Mouse (Mus musculus) forebrain, embryonic 15.5 days (tissue): ENCODE measurements around the gene Mylpf. TPM values are rescaled to one million over a fixed set of nuclear protein-coding genes. Genes with fewer than 3 reads are reported as not detected.
"Not testable (repeated sequence)": the region's sequence is repeated elsewhere in the genome, so short reads cannot be mapped to it uniquely, and the experiment has no call there.

ENCODE experiments used
- ATAC-seq: fragments of 200-750 bp; cut with Nextera tagmentation; replicated peaks from 2 replicates; pipeline ENCODE4 v1.8.0; 2017; ENCODE audit warnings: mild to moderate bottlenecking, moderate TSS enrichment, moderate library complexity
- H3K27ac ChIP-seq: fragments of 300-500 bp; sonication (generic); replicated peaks from 2 replicates; pipeline ENCODE4 v1.5.1; 2015; ENCODE audit warnings: mild to moderate bottlenecking, inconsistent platforms
- H3K27me3 ChIP-seq: fragments of 300-500 bp; sonication (generic); 2 replicates; pipeline ENCODE4 v1.6.1; 2015; ENCODE audit warnings: inconsistent platforms
- H3K36me3 ChIP-seq: fragments of 300-500 bp; sonication (generic); 2 replicates; pipeline ENCODE4 v1.6.1; 2015; ENCODE audit warnings: mild to moderate bottlenecking, inconsistent platforms
- H3K4me1 ChIP-seq: fragments of 300-500 bp; sonication (generic); 2 replicates; pipeline ENCODE4 v1.6.1; 2015; ENCODE audit warnings: inconsistent platforms
- H3K4me2 ChIP-seq: fragments of 300-500 bp; sonication (generic); replicated peaks from 2 replicates; pipeline ENCODE4 v1.6.1; 2015; ENCODE audit warnings: mild to moderate bottlenecking, inconsistent platforms
- H3K4me3 ChIP-seq: fragments of 300-500 bp; sonication (generic); 2 replicates; pipeline ENCODE4 v1.5.1; 2015; ENCODE audit warnings: mild to moderate bottlenecking, inconsistent platforms
- H3K9ac ChIP-seq: fragments of 300-500 bp; sonication (generic); replicated peaks from 2 replicates; pipeline ENCODE4 v1.6.1; 2015; ENCODE audit warnings: mild to moderate bottlenecking, inconsistent platforms
- H3K9me3 ChIP-seq: fragments of 300-500 bp; sonication (generic); 2 replicates; pipeline ENCODE4 v1.6.1; 2016; ENCODE audit warnings: inconsistent platforms
- WGBS: fragments of 180-500 bp; shearing (Covaris S2); methylation state at CpG from one replicate; pipeline ENCODE4 v1.1.7; 2015; ENCODE audit warnings: mixed read lengths; 5-methylcytosine and 5-hydroxymethylcytosine counted together
- polyA plus RNA-seq: library from polyadenylated mRNA; unstranded; fragments of >200 nt; fragmentation: Nextera tagmentation; extraction: Ambion mirVana; gene quantifications from 2 replicates; pipeline ENCODE4 v1.2.1, GENCODE M21; 2015

Mylpf gene
- polyA plus RNA-seq = 6.1 and 6.3 TPM in 2 replicates

DNA sequence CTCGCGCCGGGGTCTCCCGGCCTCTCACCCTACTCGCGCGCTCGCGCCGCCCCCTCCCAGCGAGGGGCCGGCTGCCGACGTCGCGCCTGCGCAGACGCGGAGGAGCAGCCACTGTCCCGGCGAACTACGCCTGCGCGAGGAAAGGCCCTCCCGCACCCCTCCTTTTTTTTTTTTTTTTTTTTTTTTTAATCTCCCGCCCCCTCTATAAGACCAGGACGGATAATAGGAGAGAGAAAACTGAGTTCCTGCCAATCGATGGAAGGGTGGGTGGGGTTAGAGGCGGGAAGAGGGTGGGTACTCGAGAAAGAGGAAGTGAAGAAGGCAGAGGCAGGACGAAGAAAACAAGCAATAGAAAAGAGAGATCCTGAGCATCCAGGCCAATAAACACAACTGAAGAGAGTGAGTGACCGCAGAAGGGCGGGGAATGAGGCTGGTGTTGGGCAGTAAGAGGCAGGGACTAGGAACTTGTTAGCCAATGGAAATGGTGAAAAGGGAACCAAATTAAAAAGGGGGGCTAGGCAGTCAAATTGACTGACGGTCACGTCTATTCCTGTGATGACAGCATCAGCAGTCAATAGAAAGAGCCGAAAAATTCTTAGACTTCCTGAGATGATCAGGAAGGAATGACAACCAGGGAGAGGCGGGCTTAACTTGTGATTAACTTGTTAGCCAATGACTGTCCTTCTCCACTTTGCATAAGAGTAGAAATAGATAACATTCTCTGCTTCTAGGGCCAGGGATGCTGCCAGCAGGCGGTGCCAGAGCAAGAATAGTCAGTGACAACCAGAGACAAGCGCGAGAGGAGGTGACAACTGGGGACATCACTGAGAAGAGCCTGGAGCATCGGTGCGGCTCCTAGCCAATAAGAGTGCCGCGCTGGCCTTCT lies at the start of gene Mylpf:
Gene Mylpf, plus strand, starts transcription at position 338 of the 886 bp plus-strand sequence.
- peak within 1 kb of the TSS; percentile 97 for H3K4me3 ChIP-seq
- ATAC-seq = peak; percentile 97
- WGBS = 0% methylated on average over 19 of the region's 44 CpGs

DNA sequence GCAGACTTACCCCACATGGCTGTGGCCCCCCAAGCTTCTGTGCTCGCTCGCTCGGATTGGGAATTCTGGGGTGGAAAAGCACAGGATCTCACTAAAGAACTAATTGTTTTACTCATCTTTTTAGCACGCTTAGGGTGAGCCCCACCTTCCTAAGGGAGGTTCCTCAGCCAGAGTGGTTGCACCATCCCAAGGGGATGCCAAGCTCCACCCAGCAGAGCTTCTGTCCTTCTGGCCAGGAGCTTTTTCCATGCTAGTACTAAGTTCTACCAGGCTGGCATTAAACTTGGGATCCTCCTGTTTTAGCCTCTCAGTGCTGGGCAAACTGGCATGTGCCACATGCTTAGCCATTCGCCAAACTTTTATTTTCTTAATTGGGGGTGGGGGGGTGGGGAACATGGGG lies 46.1 kb upstream of the Mylpf start:
- Histone ChIP-seq H3K9me3 (no peaks in the 10 kb centered on the region), H3K4me3 (no peak overlapping the region), H3K4me2 (no peak overlapping the region), H3K27me3 (no peaks in the 10 kb centered on the region), H3K4me1 (no peaks in the 10 kb centered on the region), H3K36me3 (no peaks in the 10 kb centered on the region), H3K27ac (no peak overlapping the region), H3K9ac (no peak overlapping the region)
- WGBS = 83% methylated on average over 5 of the region's 5 CpGs
- no peak for ATAC-seq

More for the DNA sequence above, at the start of gene Mylpf:
- Histone ChIP-seq H3K27ac (peak within 1 kb of the TSS; percentile 91), H3K9ac (peak within 1 kb of the TSS; percentile 90), H3K36me3 (peaks cover 7% of the 10 kb centered on the region; the same call in 1 of the 2 replicates), H3K4me1 (peaks cover 40% of the 10 kb centered on the region), H3K9me3 (no peaks in the 10 kb centered on the region), H3K27me3 (no peaks in the 10 kb centered on the region), H3K4me2 (peak within 1 kb of the TSS; percentile 96)

DNA sequence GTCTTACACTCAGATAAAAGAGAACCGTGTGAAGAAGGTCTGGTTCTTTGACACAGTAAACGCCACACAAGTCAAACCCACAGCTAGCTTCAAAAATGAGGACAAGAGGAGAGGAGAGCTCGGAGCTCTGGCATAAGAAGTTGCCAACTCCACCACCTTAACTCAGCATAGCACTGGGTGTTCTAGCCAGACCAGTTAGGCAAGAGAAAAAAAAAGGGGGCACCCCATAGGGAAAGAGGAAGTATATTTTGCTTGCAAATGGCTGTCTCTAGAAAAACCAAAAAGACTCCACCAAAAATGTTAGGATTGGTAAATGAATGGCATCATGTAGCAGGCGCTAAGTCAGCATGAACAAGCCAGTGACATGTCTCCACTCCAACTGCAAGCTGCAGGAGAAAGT lies 44.7 kb upstream of the Mylpf start:
- no peak for ATAC-seq
- 83% methylated on average over 4 of the region's 4 CpGs for WGBS
- Histone ChIP-seq H3K27ac (no peak overlapping the region), H3K9ac (no peak overlapping the region), H3K27me3 (no peaks in the 10 kb centered on the region), H3K4me2 (no peak overlapping the region), H3K4me3 (no peak overlapping the region), H3K4me1 (no peaks in the 10 kb centered on the region), H3K9me3 (no peaks in the 10 kb centered on the region), H3K36me3 (no peaks in the 10 kb centered on the region)

DNA sequence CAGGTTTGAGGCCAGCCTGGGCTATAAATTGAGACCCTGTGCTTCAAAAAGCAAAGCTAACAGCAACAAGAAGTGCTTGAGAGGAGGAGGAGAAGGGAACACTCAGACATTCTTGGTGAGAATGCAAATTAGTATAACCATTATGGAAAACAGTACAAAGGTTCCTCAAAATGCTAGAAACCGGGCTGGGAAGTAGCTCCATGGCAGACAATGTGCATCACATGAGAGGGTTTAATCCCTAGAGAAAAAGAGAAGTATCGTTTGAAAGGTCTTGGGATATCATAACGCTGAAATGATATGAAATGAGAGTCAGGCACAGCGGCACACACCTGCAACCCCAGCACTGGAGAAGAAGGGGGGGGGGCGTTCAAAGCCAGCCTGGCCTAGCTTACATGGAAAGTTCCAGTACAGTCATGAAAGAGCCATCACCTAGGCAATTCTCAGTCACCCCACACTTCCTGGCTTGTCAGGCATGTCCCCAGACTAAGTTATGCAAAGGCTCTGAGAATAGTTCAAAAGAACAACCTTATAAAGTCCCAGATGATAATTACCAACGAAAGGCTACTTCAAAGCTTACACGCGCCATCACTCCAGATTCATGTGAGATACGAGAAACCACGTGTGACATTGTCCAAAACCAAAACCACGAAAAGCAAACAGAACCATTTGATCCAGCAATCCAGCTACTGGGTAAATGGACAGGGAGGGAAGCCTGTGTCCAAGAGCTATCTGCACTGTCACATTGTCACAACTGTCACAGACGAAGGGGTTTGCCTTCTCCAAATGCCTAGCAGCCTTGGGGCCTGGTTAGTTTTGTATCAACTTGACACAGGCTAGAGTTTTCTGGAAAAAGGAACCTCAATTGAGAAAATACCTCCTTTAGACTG lies 42.8 kb upstream of the Mylpf start:
- H3K9ac ChIP-seq = no peak overlapping the region
- no peaks in the 10 kb centered on the region for H3K27me3 ChIP-seq
- H3K4me2 ChIP-seq = no peak overlapping the region
- ATAC-seq = no peak
- no peaks in the 10 kb centered on the region for H3K9me3 ChIP-seq
- H3K36me3 ChIP-seq = no peaks in the 10 kb centered on the region
- no peaks in the 10 kb centered on the region for H3K4me1 ChIP-seq
- WGBS = 81% methylated on average over 12 of the region's 12 CpGs
- H3K4me3 ChIP-seq = no peak overlapping the region
- H3K27ac ChIP-seq = no peak overlapping the region

DNA sequence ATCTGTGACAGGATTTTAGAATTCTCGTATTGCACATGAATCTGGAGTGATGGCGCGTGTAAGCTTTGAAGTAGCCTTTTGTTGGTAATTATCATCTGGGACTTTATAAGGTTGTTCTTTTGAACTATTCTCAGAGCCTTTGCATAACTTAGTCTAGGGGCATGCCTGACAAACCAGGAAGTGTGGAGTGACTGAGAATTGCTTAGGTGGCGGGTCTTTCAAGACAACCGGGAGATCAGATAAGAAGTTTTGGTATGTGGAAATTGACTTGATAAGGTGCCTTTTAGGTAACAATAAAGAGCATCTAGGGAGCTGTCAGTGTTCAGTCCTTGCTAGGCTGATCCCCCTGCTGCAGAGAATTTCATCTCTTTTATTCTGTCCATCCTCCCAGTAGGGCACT lies 42.2 kb upstream of the Mylpf start:
- no peaks in the 10 kb centered on the region for H3K9me3 ChIP-seq
- H3K4me1 ChIP-seq = no peaks in the 10 kb centered on the region
- WGBS = 89% methylated on average over 5 of the region's 5 CpGs
- no peak overlapping the region for H3K27ac ChIP-seq
- H3K4me2 ChIP-seq = no peak overlapping the region
- H3K4me3 ChIP-seq = no peak overlapping the region
- H3K27me3 ChIP-seq = no peaks in the 10 kb centered on the region
- ATAC-seq = no peak
- H3K9ac ChIP-seq = no peak overlapping the region
- no peaks in the 10 kb centered on the region for H3K36me3 ChIP-seq

DNA sequence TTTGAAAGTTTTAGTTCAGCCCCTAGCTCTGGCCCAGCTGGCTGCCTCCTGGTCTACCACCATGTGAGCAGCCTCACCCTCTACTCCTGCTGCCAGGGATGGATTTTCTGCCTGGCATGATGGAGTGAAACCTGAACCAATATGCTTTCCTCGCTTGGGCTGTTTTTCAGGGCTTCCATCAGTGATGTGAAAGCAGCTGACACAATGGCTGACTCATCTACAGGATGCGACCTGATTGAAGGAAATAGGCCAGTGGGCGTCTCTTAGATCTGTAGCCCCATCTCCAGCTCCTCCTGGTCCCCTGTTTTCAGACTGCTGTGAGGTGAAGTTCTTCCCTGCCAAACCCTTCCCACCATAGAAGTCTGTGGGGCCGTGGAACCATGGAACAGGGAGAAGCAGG lies 31.8 kb upstream of the Mylpf start:
- WGBS = 78% methylated on average over 4 of the region's 4 CpGs
- no peak overlapping the region for H3K27ac ChIP-seq
- no peak overlapping the region for H3K4me2 ChIP-seq
- no peaks in the 10 kb centered on the region for H3K27me3 ChIP-seq
- ATAC-seq = no peak
- H3K36me3 ChIP-seq = no peaks in the 10 kb centered on the region
- no peaks in the 10 kb centered on the region for H3K9me3 ChIP-seq
- H3K4me1 ChIP-seq = no peaks in the 10 kb centered on the region
- no peak overlapping the region for H3K9ac ChIP-seq
- no peak overlapping the region for H3K4me3 ChIP-seq

DNA sequence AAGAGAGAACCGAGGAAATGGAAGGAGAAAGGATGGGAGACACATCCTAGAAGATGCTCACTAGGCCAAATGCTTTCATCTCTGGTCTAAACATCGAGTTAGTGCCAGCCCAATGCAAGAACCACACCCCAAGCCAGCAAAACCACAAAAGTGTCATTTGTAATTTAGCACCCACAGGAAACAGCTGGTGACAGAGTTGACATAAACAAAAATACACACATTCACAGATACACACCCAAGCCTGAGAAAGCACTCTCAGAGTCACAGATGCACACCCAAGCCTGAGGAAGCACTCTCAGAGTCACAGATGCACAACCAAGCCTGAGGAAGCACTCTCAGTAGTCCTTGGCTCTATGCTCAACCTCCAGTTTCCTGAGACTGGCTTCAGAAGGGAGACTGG lies 27.9 kb upstream of the Mylpf start:
- Histone ChIP-seq H3K9ac (no peak overlapping the region), H3K27ac (no peak overlapping the region), H3K9me3 (no peaks in the 10 kb centered on the region), H3K4me1 (no peaks in the 10 kb centered on the region), H3K4me2 (no peak overlapping the region), H3K4me3 (no peak overlapping the region), H3K27me3 (no peaks in the 10 kb centered on the region), H3K36me3 (no peaks in the 10 kb centered on the region)
- ATAC-seq = no peak
- WGBS = 68% methylated on average over 2 of the region's 2 CpGs

DNA sequence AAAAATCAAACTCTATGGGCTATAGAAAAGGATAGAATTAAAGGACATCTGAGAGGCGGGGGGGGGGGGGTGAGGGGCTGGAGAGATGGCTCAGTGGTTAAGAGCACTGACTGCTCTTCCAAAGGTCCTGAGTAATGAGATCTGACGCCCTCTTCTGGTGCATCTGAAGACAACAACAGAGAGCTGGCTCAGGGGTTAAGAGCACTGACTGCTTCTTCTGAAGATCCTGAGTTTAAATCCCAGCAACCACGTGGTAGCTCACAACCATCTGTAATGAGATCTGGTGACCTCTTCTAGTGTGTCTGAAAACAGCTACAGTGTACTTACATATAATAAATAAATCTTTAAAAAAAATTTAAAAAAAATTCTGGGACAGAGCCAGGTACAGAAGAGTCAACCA lies 27.0 kb upstream of the Mylpf start:
- not testable (repeated sequence) for H3K9me3 ChIP-seq, H3K4me2 ChIP-seq, ATAC-seq, H3K4me3 ChIP-seq, H3K4me1 ChIP-seq, H3K36me3 ChIP-seq, H3K27ac ChIP-seq, H3K27me3 ChIP-seq, H3K9ac ChIP-seq
- 34% methylated on average over 3 of the region's 3 CpGs for WGBS

DNA sequence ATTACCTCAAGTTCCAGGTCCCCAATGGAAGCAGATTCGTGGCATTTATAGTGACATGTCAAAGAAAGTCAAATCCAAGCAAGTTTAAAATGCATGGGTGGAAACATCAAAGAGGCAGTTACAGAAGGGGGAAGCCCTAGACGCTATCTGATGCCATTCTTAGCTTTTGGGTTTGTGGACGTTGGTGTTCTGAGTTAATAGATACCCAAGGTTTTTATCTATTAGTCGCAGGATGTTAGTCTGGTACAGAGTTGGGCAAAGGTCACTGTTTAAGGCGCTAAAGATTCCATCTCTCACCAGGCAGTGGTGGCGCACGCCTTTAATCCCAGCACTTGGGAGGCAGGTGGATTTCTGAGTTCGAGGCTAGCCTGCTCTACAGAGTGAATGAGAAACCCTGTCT lies 25.3 kb upstream of the Mylpf start:
- H3K36me3 ChIP-seq = no peaks in the 10 kb centered on the region
- H3K9ac ChIP-seq = no peak overlapping the region
- no peak overlapping the region for H3K4me3 ChIP-seq
- no peaks in the 10 kb centered on the region for H3K27me3 ChIP-seq
- no peak for ATAC-seq
- no peak overlapping the region for H3K4me2 ChIP-seq
- H3K27ac ChIP-seq = no peak overlapping the region
- H3K4me1 ChIP-seq = no peaks in the 10 kb centered on the region
- WGBS = 91% methylated on average over 8 of the region's 8 CpGs
- H3K9me3 ChIP-seq = no peaks in the 10 kb centered on the region

DNA sequence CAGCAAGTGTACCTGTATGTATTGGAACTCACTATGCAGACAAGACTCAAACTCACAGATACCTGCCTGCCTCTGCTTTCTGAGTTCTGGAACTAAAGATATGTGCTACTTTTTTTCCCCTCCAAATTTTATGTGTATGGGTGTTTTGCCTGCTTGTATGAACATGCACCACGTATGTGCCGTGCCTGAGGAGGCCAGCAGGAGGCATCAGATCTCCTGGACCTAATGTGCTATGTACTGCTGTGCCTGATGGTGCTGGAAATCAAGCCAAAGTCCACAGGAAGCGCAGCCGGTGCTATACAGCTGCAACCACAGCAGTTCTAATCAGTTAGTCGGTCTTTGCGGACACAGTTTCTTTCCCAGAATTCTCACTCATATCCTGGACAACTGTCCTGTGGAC lies 24.9 kb upstream of the Mylpf start:
- Histone ChIP-seq H3K4me2 (no peak overlapping the region), H3K4me1 (no peaks in the 10 kb centered on the region), H3K4me3 (no peak overlapping the region), H3K27me3 (no peaks in the 10 kb centered on the region), H3K9me3 (no peaks in the 10 kb centered on the region), H3K9ac (no peak overlapping the region), H3K27ac (no peak overlapping the region), H3K36me3 (no peaks in the 10 kb centered on the region)
- 68% methylated on average over 6 of the region's 6 CpGs for WGBS
- ATAC-seq = no peak

DNA sequence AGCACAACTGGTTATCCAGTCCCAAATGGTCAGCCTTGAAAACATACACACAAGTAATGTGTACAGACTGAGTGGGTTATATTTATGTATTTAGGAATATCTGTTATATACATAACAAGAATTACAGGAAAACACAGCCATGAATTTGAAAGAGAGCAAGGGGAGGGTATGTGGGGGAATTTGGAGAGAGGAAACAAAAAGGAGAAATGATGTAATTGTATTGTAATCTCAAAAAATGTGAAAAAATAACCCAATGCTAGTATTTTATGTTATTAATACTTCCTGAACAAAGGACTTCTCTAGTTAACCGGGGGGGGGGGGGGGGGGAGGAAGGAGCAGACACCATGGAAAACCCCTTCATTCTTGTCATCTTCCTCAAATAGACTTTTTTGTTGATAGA lies 24.0 kb upstream of the Mylpf start:
- ATAC-seq = no peak
- H3K27me3 ChIP-seq = no peaks in the 10 kb centered on the region
- no peaks in the 10 kb centered on the region for H3K36me3 ChIP-seq
- H3K4me1 ChIP-seq = no peaks in the 10 kb centered on the region
- no peak overlapping the region for H3K4me2 ChIP-seq
- H3K9me3 ChIP-seq = no peaks in the 10 kb centered on the region
- H3K4me3 ChIP-seq = no peak overlapping the region
- WGBS = 33% methylated on average over 1 of the region's 1 CpGs
- no peak overlapping the region for H3K27ac ChIP-seq
- H3K9ac ChIP-seq = no peak overlapping the region

DNA sequence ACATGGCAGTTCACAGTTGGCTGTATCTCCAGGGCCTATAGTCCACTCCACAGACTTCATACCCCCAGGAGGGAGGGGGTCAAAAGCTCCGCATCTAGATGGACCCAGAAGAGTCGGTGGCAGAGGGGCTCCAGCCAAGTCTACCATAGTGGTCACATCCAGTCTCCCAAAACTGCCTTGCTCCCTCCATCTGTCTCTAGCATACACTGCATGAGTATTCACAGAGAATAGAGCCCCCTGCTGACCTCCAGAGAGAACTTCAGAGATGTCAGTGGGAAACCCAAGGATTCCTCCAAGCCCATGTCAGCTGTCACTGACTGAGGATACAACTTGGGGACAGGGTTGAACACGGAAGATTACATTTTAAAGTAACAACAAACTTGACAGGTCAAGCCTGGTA lies 23.1 kb upstream of the Mylpf start:
- H3K4me2 ChIP-seq = no peak overlapping the region
- no peaks in the 10 kb centered on the region for H3K27me3 ChIP-seq
- H3K27ac ChIP-seq = no peak overlapping the region
- ATAC-seq = no peak
- no peaks in the 10 kb centered on the region for H3K9me3 ChIP-seq
- no peak overlapping the region for H3K9ac ChIP-seq
- H3K4me1 ChIP-seq = no peaks in the 10 kb centered on the region
- no peak overlapping the region for H3K4me3 ChIP-seq
- 63% methylated on average over 3 of the region's 3 CpGs for WGBS
- H3K36me3 ChIP-seq = no peaks in the 10 kb centered on the region
